Mouse (Mus musculus) kidney, postnatal 0 days (tissue): ENCODE results near the gene Prdm10. TPM values are rescaled to one million over a fixed set of nuclear protein-coding genes. Genes with fewer than 3 reads are reported as not detected.

Experiments used
- ATAC-seq: fragments of 200-750 bp; cut with Nextera tagmentation; replicated peaks from 2 replicates; pipeline ENCODE4 v1.8.0; 2017; ENCODE audit warnings: low read depth, moderate number of reproducible peaks, moderate TSS enrichment, moderate library complexity; ENCODE audit not compliant: low FRiP score
- DNase-seq: peaks from one replicate; pipeline ENCODE4 v3.0.0-alpha.2; 2016; ENCODE audit warnings: low spot score
- H3K27ac ChIP-seq: fragments of 300-500 bp; sonication (generic); 2 replicates; pipeline ENCODE4 v1.5.1; 2014; ENCODE audit warnings: mild to moderate bottlenecking
- H3K27me3 ChIP-seq: fragments of 300-500 bp; sonication (generic); 2 replicates; pipeline ENCODE4 v1.6.1; 2014; ENCODE audit warnings: low read length, mixed read lengths; ENCODE audit not compliant: insufficient read depth
- H3K36me3 ChIP-seq: fragments of 300-500 bp; sonication (generic); 2 replicates; pipeline ENCODE4 v1.6.1; 2014; ENCODE audit warnings: low read length, mixed read lengths; ENCODE audit not compliant: insufficient read depth
- H3K4me1 ChIP-seq: fragments of 300-500 bp; sonication (generic); replicated peaks from 2 replicates; pipeline ENCODE4 v1.6.1; 2014; ENCODE audit warnings: antibody characterized with exemption, low read length, mixed read lengths; ENCODE audit not compliant: insufficient read depth
- H3K4me2 ChIP-seq: fragments of 300-500 bp; sonication (generic); 2 replicates; pipeline ENCODE4 v1.6.1; 2014; ENCODE audit warnings: mild to moderate bottlenecking, low read length, moderate library complexity, mixed read lengths
- H3K4me3 ChIP-seq: fragments of 300-500 bp; sonication (generic); replicated peaks from 2 replicates; pipeline ENCODE4 v1.5.1; 2014; ENCODE audit warnings: low read depth, low read length
- H3K9ac ChIP-seq: fragments of 300-500 bp; sonication (generic); 2 replicates; pipeline ENCODE4 v1.6.1; 2014; ENCODE audit warnings: low read depth, low read length
- H3K9me3 ChIP-seq: fragments of 300-500 bp; sonication (generic); replicated peaks from 2 replicates; pipeline ENCODE4 v1.6.1; 2016; ENCODE audit warnings: low read length, inconsistent platforms, mixed read lengths
- CTCF ChIP-seq: IDR thresholded peaks from 2 replicates; pipeline ENCODE4 v1.5.1; 2016; ENCODE audit warnings: antibody characterized with exemption, low read depth, mild to moderate bottlenecking, moderate library complexity
- WGBS: fragments of 180-500 bp; shearing (Covaris S2); extraction: QIAGEN DNeasy Blood & Tissue Kit; methylation state at CpG from one replicate; pipeline ENCODE4 v1.1.7; 2014; 5-methylcytosine and 5-hydroxymethylcytosine counted together
- polyA plus RNA-seq: library from polyadenylated mRNA; unstranded; fragments of >200 nt; fragmentation: Nextera tagmentation; extraction: Ambion mirVana; gene quantifications from 2 replicates; pipeline ENCODE4 v1.2.1, GENCODE M21; 2015

Gene Prdm10
- polyA plus RNA-seq, 1 experiment from 2014 or later = 1.9 TPM

DNA sequence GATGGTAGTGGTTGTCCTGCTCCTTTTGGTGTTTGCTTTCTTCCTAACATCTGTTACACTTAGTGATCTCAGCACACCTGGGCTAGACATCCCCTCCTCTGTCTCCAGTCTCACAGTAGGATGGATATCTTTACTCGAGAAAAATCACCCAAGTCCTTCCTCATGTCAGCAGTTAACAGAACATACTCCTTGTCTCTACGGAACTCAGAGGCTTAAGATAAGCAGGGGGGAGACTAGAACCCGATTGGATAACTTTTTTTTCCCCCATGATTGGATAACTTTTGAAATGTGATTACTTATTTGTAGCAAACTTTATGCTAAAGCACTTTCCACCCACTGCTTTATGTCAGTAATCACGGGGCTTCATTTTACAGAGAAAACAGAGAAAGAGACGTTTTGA is 28.7 kb downstream of the Prdm10 start:
- DNase-seq (no peak), ATAC-seq (no peak)
- Histone ChIP-seq H3K4me1 (no peaks in the 10 kb centered on the region), H3K27ac (no peak overlapping the region), H3K4me3 (no peak overlapping the region), H3K4me2 (no peak overlapping the region), H3K36me3 (no peaks in the 10 kb centered on the region), H3K9me3 (no peaks in the 10 kb centered on the region), H3K9ac (no peak overlapping the region), H3K27me3 (no peaks in the 10 kb centered on the region)
- TF ChIP-seq CTCF = no peak
- WGBS = 57% methylated on average over 5 of the region's 5 CpGs

GRCm38 (mm10) chr9:31310662-31311061 is 30.3 kb downstream of the Prdm10 start:
- Histone ChIP-seq H3K27ac (no peak overlapping the region), H3K36me3 (no peaks in the 10 kb centered on the region), H3K9me3 (no peaks in the 10 kb centered on the region), H3K9ac (no peak overlapping the region), H3K4me3 (no peak overlapping the region), H3K27me3 (no peaks in the 10 kb centered on the region), H3K4me1 (no peaks in the 10 kb centered on the region), H3K4me2 (no peak overlapping the region)
- TF ChIP-seq CTCF = no peak
- no peak for DNase-seq
- 88% methylated on average over 4 of the region's 4 CpGs for WGBS
- no peak for ATAC-seq

DNA sequence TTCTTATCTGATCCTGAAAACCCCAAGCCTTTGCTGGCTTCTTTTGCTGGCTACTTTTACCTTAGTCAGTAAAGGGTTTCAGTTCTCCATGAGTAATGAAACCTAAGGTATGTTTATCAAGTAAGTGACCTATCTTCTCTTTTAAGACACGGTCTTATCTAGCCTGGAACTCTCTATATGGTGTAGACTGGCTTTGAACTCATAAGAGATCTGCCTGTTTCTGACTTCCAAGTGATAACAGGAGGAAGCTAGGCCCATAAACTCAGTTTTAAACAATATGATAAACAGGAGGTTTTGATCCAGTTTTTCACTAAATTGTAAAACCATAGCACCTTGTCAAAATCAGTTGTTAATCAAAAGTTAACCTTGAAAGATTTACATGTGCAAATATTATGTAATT is 33.5 kb downstream of the Prdm10 start:
- no peak for TF ChIP-seq CTCF
- ATAC-seq (no peak), DNase-seq (no peak)
- Histone ChIP-seq H3K27me3 (no peaks in the 10 kb centered on the region), H3K27ac (no peak overlapping the region), H3K36me3 (no peaks in the 10 kb centered on the region), H3K4me2 (no peak overlapping the region), H3K9me3 (no peaks in the 10 kb centered on the region), H3K4me1 (no peaks in the 10 kb centered on the region), H3K4me3 (no peak overlapping the region), H3K9ac (no peak overlapping the region)
- WGBS = 88% methylated on average over 1 of the region's 1 CpGs

DNA sequence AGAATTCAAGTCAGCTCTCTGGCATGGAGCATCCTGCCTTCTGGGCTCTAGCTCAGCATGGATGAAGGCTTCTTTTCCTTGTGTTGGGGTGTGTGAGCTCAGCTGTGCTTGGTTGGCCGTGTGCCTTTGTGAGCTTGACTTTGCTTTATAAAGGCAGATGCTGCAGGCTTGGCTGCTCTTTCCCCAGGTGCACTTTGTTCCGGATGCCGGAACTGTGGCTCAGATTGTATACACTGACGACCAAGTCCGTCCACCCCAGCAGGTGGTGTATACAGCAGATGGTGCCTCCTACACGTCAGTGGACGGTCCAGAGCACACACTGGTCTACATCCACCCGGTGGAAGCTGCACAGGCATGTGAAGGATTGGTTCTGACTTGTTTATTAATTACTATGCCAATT is 35.6 kb downstream of the Prdm10 start:
- 31% methylated on average over 8 of the region's 8 CpGs for WGBS
- no peak overlapping the region for H3K9ac ChIP-seq
- no peaks in the 10 kb centered on the region for H3K9me3 ChIP-seq
- peak; percentile 28; the same call in 1 of the 2 replicates for TF ChIP-seq CTCF
- H3K27ac ChIP-seq = no peak overlapping the region
- H3K27me3 ChIP-seq = no peaks in the 10 kb centered on the region
- no peaks in the 10 kb centered on the region for H3K4me1 ChIP-seq
- H3K36me3 ChIP-seq = no peaks in the 10 kb centered on the region
- DNase-seq = peak; percentile 52
- H3K4me3 ChIP-seq = no peak overlapping the region
- H3K4me2 ChIP-seq = no peak overlapping the region
- peak; percentile 95 for ATAC-seq

- WGBS = 63% methylated on average over 5 of the region's 5 CpGs
- Histone ChIP-seq H3K4me2 (no peak overlapping the region), H3K9me3 (no peaks in the 10 kb centered on the region), H3K27ac (no peak overlapping the region), H3K36me3 (no peaks in the 10 kb centered on the region), H3K27me3 (no peaks in the 10 kb centered on the region), H3K9ac (no peak overlapping the region), H3K4me3 (no peak overlapping the region), H3K4me1 (no peaks in the 10 kb centered on the region)
- ATAC-seq (no peak), DNase-seq (no peak)
- no peak for TF ChIP-seq CTCF
These were observed 38.6 kb downstream of the Prdm10 start for GRCm38 (mm10) chr9:31318956-31319355.

- H3K9ac ChIP-seq = no peak overlapping the region
These were observed 40.4 kb downstream of the Prdm10 start for GRCm38 (mm10) chr9:31320734-31321133.

DNA sequence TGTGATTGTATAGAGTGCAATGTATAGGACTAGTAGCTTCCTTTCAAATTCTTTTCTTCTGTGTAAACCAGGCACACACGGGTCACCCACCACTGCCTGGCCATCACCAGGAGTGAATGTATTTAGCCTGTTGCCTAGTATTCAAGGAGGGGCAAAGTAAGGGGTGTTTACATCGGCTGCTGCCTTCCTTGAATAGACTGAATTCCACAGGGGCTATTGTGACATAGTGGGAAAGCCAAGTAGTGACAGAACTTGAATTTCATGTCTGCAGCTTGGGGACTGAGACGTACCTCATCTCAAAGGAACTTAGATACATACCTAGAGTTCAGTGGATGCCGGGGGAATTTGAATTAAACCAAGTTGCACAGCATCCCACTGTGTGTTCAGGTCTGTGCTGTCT is 41.2 kb downstream of the Prdm10 start:
- Histone ChIP-seq H3K36me3 (no peaks in the 10 kb centered on the region), H3K27me3 (no peaks in the 10 kb centered on the region), H3K4me3 (no peak overlapping the region), H3K4me2 (no peak overlapping the region), H3K9ac (no peak overlapping the region), H3K4me1 (no peaks in the 10 kb centered on the region), H3K9me3 (no peaks in the 10 kb centered on the region), H3K27ac (no peak overlapping the region)
- ATAC-seq (no peak), DNase-seq (no peak)
- TF ChIP-seq CTCF = no peak
- 67% methylated on average over 4 of the region's 4 CpGs for WGBS

More at GRCm38 (mm10) chr9:31320734-31321133, 40.4 kb downstream of the Prdm10 start:
- no peak for ATAC-seq
- Histone ChIP-seq H3K27ac (no peak overlapping the region), H3K9me3 (no peaks in the 10 kb centered on the region), H3K4me2 (no peak overlapping the region), H3K4me3 (no peak overlapping the region), H3K4me1 (no peaks in the 10 kb centered on the region), H3K36me3 (no peaks in the 10 kb centered on the region), H3K27me3 (no peaks in the 10 kb centered on the region)
- no peak for DNase-seq
- WGBS = 55% methylated on average over 1 of the region's 1 CpGs
- no peak for TF ChIP-seq CTCF
